Mouse (Mus musculus) splenic B cell, adult 2 months (primary cell): ENCODE results near the gene Ctsf.
"Not testable (repeated sequence)": the region's sequence is repeated elsewhere in the genome, so short reads cannot be mapped to it uniquely, and the experiment has no call there.

ENCODE experiments used
- DNase-seq: peaks from one replicate; pipeline ENCODE4 v3.0.0-alpha.2; 2011; ENCODE audit warnings: low read depth, low spot score
- H3K27me3 ChIP-seq: 2 replicates; pipeline ENCODE4 v1.6.1; 2012; ENCODE audit warnings: mild to moderate bottlenecking, low read length, moderate library complexity, mixed read lengths; ENCODE audit not compliant: control insufficient read depth, poor library complexity, insufficient read depth, severe bottlenecking
- H3K36me3 ChIP-seq: 2 replicates; pipeline ENCODE4 v1.6.1; 2012; ENCODE audit warnings: mild to moderate bottlenecking, low read length, moderate library complexity, mixed read lengths; ENCODE audit not compliant: control insufficient read depth, poor library complexity, insufficient read depth, severe bottlenecking

Gene Ctsf

DNA sequence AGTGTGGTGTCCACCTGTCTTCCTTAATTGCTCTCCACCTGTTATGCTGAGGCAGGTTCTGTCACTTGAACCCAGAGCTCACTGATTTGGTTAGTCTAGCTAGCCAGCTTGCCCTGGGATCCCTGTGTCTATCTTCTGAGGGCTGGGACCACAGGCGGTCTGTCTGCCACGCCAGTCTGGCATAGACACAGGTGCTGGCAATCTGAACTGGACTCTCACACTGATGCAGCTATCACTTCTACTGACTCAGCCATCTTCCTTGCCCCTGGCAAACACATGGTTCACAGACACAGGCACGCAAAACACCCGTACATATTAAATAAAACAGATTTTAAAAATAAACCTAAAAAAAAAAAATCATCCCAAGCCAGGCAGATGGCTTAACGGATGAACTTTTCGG lies 17.9 kb upstream of the Ctsf start:
- Histone ChIP-seq H3K27me3 (no peaks in the 10 kb centered on the region), H3K36me3 (no peaks in the 10 kb centered on the region)
- no peak for DNase-seq

- DNase-seq: no peak
- H3K27me3 ChIP-seq: no peaks in the 10 kb centered on the region
Observed at GRCm38 (mm10) chr19:4838526-4839140, 16.3 kb upstream of the Ctsf start.

GRCm38 (mm10) chr19:4839149-4839548 lies 15.8 kb upstream of the Ctsf start, which contains the start of the genes Ccs and Ccdc87:
TSS of gene Ccs (minus strand) at chr19:4839332.
TSS of gene Ccdc87 (plus strand) at chr19:4839366.
- DNase-seq: peak; percentile 95
- Histone ChIP-seq H3K27me3 (no peaks in the 10 kb centered on the region), H3K36me3 (no peaks in the 10 kb centered on the region)

More at GRCm38 (mm10) chr19:4838526-4839140, 16.3 kb upstream of the Ctsf start:
- H3K36me3 ChIP-seq: no peaks in the 10 kb centered on the region

GRCm38 (mm10) chr19:4840848-4841247 lies 14.1 kb upstream of the Ctsf start:
- no peaks in the 10 kb centered on the region for H3K27me3 ChIP-seq
- H3K36me3 ChIP-seq: no peaks in the 10 kb centered on the region
- no peak for DNase-seq

- DNase-seq: no peak
Observed at GRCm38 (mm10) chr19:4842611-4843010, 12.3 kb upstream of the Ctsf start.

DNA sequence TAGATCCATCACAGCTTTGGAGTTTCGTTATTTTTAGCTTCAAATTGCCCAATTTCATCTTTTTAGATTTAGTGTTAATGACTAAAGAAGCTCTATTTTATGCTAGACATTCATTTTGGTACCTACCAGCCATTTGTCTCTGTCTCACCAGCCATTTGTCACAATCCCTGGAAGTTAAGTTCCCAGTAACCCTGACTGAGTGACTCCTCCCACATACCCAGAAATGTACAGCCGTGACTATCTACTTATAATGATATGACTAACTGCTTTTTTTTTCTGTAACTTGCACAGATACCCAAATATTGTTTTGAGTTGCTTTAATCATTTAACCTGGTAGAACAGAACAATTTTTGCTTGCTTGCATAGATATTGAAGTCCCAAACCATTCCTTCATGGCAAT lies 9.1 kb upstream of the Ctsf start:
- DNase-seq: no peak
- Histone ChIP-seq H3K27me3 (no peaks in the 10 kb centered on the region), H3K36me3 (no peaks in the 10 kb centered on the region)

More at GRCm38 (mm10) chr19:4842611-4843010, 12.3 kb upstream of the Ctsf start:
- Histone ChIP-seq H3K36me3 (no peaks in the 10 kb centered on the region), H3K27me3 (no peaks in the 10 kb centered on the region)

- no peaks in the 10 kb centered on the region for H3K27me3 ChIP-seq
- DNase-seq: peak; percentile 51
- no peaks in the 10 kb centered on the region for H3K36me3 ChIP-seq
Observed at GRCm38 (mm10) chr19:4847490-4847889, 7.4 kb upstream of the Ctsf start.

GRCm38 (mm10) chr19:4849800-4850199 lies 5.1 kb upstream of the Ctsf start:
- no peak for DNase-seq
- no peaks in the 10 kb centered on the region for H3K27me3 ChIP-seq
- no peaks in the 10 kb centered on the region for H3K36me3 ChIP-seq

DNA sequence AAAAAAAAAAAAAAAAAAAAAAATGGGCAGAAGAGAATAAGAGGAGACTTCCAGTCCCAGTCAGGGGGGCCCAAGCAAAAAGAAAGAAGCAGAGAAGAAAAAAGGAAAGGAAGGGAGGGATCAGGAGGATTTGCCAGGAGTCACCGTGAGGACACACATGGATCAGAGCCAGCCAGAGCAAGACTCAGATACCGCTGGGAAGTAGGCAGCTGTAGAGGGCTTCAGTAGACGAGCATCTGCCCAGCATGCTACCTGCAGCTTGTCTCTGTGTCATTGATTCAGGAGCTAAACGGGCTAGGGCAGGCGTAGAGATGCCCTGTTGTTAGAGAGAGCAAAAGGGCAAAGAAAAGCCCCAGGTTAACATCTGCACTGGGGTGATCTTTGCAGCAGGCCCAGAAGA lies 4.6 kb upstream of the Ctsf start:
- Histone ChIP-seq H3K36me3 (no peaks in the 10 kb centered on the region), H3K27me3 (no peaks in the 10 kb centered on the region)
- no peak for DNase-seq

- H3K36me3 ChIP-seq: no peaks in the 10 kb centered on the region
- H3K27me3 ChIP-seq: no peaks in the 10 kb centered on the region; the same call in 1 of the 2 replicates
- no peak for DNase-seq
Observed at GRCm38 (mm10) chr19:4855470-4855820, 515 bp downstream of the Ctsf start.

- Histone ChIP-seq H3K36me3 (no peaks in the 10 kb centered on the region), H3K27me3 (no peaks in the 10 kb centered on the region; the same call in 1 of the 2 replicates)
- no peak for DNase-seq
Observed at GRCm38 (mm10) chr19:4855951-4856350, 1.0 kb downstream of the Ctsf start.

DNA sequence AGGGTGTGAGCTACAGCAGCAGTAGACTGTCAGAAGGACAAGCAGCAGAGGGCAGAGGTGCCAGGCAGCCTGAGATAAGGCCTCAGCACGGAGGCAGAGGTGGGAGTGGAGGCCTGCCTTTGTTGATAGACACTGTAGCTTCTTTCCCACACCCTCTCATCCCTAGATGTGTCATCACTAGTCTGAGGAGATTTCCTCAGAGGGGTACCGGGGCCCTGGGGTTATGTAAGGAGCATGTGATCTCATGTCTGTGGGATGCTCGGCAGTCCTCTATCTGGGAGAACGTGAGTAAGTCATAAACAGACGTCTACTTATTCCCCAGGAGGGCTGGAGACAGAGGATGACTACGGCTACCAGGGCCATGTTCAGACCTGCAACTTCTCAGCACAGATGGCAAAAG lies 4.2 kb downstream of the Ctsf start:
- Histone ChIP-seq H3K27me3 (no peaks in the 10 kb centered on the region; the same call in 1 of the 2 replicates), H3K36me3 (no peaks in the 10 kb centered on the region)
- no peak for DNase-seq

DNA sequence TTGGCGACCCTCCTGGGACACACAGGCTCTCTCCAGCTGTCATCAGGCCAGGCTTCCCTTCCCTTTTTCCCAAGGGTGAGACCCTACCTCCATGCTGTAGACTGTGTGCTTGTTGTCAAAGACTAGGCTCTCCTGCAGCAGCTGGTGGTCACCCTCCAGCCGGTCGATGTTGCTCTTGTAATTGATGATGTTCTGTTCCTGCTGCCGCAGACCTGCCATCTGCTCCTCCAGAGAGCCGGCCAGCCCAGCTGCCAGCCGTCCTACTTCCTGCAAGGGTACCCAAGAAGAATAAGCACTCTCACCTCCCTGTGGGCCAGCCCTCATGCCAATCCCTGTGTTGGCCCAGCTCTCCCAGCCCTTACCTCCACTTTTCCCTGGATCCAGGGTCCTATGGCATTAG lies 8.1 kb downstream of the Ctsf start:
- Histone ChIP-seq H3K27me3 (no peaks in the 10 kb centered on the region; the same call in 1 of the 2 replicates), H3K36me3 (no peaks in the 10 kb centered on the region)
- DNase-seq: no peak

DNA sequence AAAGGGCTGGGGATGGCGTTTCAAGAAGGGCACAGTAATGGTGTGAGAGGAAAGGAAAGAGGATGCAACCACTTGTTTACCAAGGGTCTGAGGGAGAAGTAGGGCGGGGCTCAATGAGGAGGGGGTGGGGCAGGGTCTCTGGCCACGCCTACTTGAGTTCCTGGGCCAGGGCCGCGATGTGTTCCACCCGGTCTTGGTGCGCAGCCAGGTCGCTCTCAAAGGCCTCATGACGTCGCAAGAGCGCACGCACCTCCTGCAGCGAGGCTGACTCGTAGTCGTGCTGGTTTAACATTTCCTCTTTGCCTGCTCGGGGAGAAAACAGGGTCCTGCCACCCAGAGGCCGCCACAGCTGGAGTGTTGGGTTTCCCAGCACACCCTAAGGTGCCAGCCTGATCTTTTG lies 10.2 kb downstream of the Ctsf start:
- DNase-seq: peak; percentile 20
- H3K36me3 ChIP-seq: no peaks in the 10 kb centered on the region
- no peaks in the 10 kb centered on the region for H3K27me3 ChIP-seq

DNA sequence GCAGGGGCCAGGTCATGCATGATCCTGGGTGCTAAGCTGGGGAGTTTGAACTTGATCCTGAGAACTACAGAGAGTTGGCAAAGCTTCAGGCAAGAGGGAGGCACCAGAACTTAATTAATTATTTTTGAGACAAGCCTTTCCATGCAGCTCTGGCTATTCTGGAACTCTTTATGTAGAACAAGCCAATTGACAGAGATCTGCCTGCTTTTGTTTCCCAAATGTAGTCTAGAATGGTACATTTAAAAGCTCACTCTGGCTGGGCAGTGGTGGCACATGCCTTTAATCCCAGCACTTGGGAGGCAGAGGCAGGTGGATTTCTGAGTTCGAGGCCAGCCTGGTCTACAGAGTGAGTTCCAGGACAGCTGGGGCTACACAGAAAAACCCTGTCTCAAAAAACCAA lies 19.7 kb downstream of the Ctsf start:
- not testable (repeated sequence) for DNase-seq, H3K36me3 ChIP-seq, H3K27me3 ChIP-seq

- no peaks in the 10 kb centered on the region for H3K27me3 ChIP-seq
- H3K36me3 ChIP-seq: no peaks in the 10 kb centered on the region
- DNase-seq: no peak
Observed at GRCm38 (mm10) chr19:4876241-4876640, 21.3 kb downstream of the Ctsf start.
